Mouse (Mus musculus) liver, adult 10 weeks (tissue): ENCODE measurements around the gene Msrb1. TPM values are rescaled to one million over a fixed set of nuclear protein-coding genes. Genes with fewer than 3 reads are reported as not detected.

Experiments used
- polyA plus RNA-seq: library from polyadenylated mRNA; stranded (reverse); fragments of 350-450 nt; fragmentation: Illumina TruSeq; extraction: RNeasy Lipid Tissue Mini Kit (QIAGEN cat#74804); gene quantifications from one replicate; pipeline ENCODE4 v1.2.3, GENCODE M21; 2014; ENCODE audit warnings: low read depth, low replicate concordance

Gene Msrb1
- polyA plus RNA-seq = 93.0 TPM

GRCm38 (mm10) chr17:24736330-24737051 lies at the start of gene Msrb1:
Msrb1 (plus strand) TSS chr17:24736642.

GRCm38 (mm10) chr17:24689251-24690081 lies 47.0 kb upstream of the Msrb1 start, which contains the start of gene Syngr3:
Syngr3 (minus strand) TSS chr17:24689955.

GRCm38 (mm10) chr17:24696011-24696697 lies 40.3 kb upstream of the Msrb1 start, which contains the start of the genes Gfer and Noxo1:
Gfer (minus strand) TSS chr17:24696156.
Noxo1 (plus strand) TSS chr17:24696234.

GRCm38 (mm10) chr17:24706982-24707800 lies 29.3 kb upstream of the Msrb1 start, which contains the start of gene Tbl3:
Tbl3 (minus strand) TSS chr17:24707660.

GRCm38 (mm10) chr17:24717943-24718342 lies 18.5 kb upstream of the Msrb1 start, which contains the start of the genes Rnf151 and Rps2:
Rnf151 (minus strand) TSS chr17:24718063.
Rps2 (plus strand) TSS chr17:24718116.

GRCm38 (mm10) chr17:24724184-24724583 lies 12.3 kb upstream of the Msrb1 start, which contains the start of gene Ndufb10:
Ndufb10 (minus strand) TSS chr17:24724478.

GRCm38 (mm10) chr17:24727618-24728017 lies 8.8 kb upstream of the Msrb1 start, which contains the start of gene Rpl3l:
Rpl3l (plus strand) TSS chr17:24727820.

GRCm38 (mm10) chr17:24752415-24753394 lies 16.3 kb downstream of the Msrb1 start, which contains the start of gene Hs3st6:
Hs3st6 (plus strand) TSS chr17:24752988.

Other genes starting within 250 kb of the Msrb1 start
- not detected for gene Caskin1, start 248.0 kb upstream of the Msrb1 start, polyA plus RNA-seq
- gene Traf7, start 208.7 kb upstream of the Msrb1 start, polyA plus RNA-seq = 3.5 TPM
- gene Rab26, start 202.4 kb upstream of the Msrb1 start, polyA plus RNA-seq = not detected
- gene Pkd1, start 186.8 kb upstream of the Msrb1 start, polyA plus RNA-seq = 1.3 TPM
- gene Tsc2, start 104.0 kb upstream of the Msrb1 start, polyA plus RNA-seq = 7.0 TPM
- 0.50 TPM for gene Nthl1, start 104.0 kb upstream of the Msrb1 start, polyA plus RNA-seq
- gene Slc9a3r2, start 86.3 kb upstream of the Msrb1 start, polyA plus RNA-seq = 3.9 TPM
- not detected for gene Npw, start 78.2 kb upstream of the Msrb1 start, polyA plus RNA-seq
- gene Zfp598, start 67.0 kb upstream of the Msrb1 start, polyA plus RNA-seq = 3.4 TPM
- not detected for gene Syngr3, start 46.7 kb upstream of the Msrb1 start, polyA plus RNA-seq
- 12.1 TPM for gene Gfer, start 40.5 kb upstream of the Msrb1 start, polyA plus RNA-seq
- gene Noxo1, start 40.4 kb upstream of the Msrb1 start, polyA plus RNA-seq = not detected
- gene Tbl3, start 29.0 kb upstream of the Msrb1 start, polyA plus RNA-seq = 0.58 TPM
- not detected for gene Rnf151, start 18.6 kb upstream of the Msrb1 start, polyA plus RNA-seq
- 483 TPM for gene Rps2, start 18.5 kb upstream of the Msrb1 start, polyA plus RNA-seq
- 138 TPM for gene Ndufb10, start 12.2 kb upstream of the Msrb1 start, polyA plus RNA-seq
- gene Rpl3l, start 8.8 kb upstream of the Msrb1 start, polyA plus RNA-seq = not detected
- not detected for gene Hs3st6, start 16.3 kb downstream of the Msrb1 start, polyA plus RNA-seq
- gene Meiob, start 67.6 kb downstream of the Msrb1 start, polyA plus RNA-seq = 22.4 TPM
- 123 TPM for gene Hagh, start 103.5 kb downstream of the Msrb1 start, polyA plus RNA-seq
- gene Fahd1, start 113.7 kb downstream of the Msrb1 start, polyA plus RNA-seq = 116 TPM
- gene Igfals, start 129.4 kb downstream of the Msrb1 start, polyA plus RNA-seq = 3.5 TPM
- gene Nubp2, start 149.7 kb downstream of the Msrb1 start, polyA plus RNA-seq = 4.6 TPM
- gene Spsb3, start 150.0 kb downstream of the Msrb1 start, polyA plus RNA-seq = not detected
- 1.8 TPM for gene Eme2, start 158.4 kb downstream of the Msrb1 start, polyA plus RNA-seq
- gene Mrps34, start 158.5 kb downstream of the Msrb1 start, polyA plus RNA-seq = 3.6 TPM
- 4.9 TPM for gene Nme3, start 159.9 kb downstream of the Msrb1 start, polyA plus RNA-seq
- 2.4 TPM for gene Mapk8ip3, start 200.3 kb downstream of the Msrb1 start, polyA plus RNA-seq
- 34.7 TPM for gene Jpt2, start 224.0 kb downstream of the Msrb1 start, polyA plus RNA-seq